Mouse (Mus musculus) subcutaneous adipose tissue, adult 2 months (tissue): ENCODE measurements around the gene Prss46. TPM values are rescaled to one million over a fixed set of nuclear protein-coding genes. Genes with fewer than 3 reads are reported as not detected.

ENCODE experiments used
- polyA plus RNA-seq: library from polyadenylated mRNA; depleted of rRNA; stranded (reverse); fragments of >200 nt; gene quantifications from 2 replicates; pipeline ENCODE4 v1.2.3, GENCODE M21; 2012; ENCODE audit warnings: low replicate concordance; rRNA removed

The Prss46 gene
- not detected in 2 replicates for polyA plus RNA-seq

DNA sequence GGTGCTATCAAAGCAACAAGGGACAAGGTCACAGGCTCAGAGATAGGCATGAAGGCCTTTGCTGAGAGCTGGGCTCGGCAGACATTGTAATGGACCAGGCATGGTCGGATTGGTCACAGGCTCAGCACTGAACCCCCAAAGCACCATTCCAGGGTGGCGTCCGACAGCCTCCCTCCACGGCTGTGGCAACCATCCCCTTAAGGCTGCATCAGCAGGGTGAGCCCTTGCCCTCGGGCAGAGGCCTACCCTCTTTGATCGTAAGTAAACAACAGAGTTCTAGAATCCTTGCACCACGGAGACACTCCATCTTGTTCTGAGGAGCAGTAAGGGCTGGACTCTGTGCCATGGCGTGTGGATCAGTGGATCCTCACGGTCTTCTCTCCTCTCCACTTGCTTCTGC, at the start of gene Prss46:
Gene Prss46, plus strand, starts transcription at position 301 of the 400 bp plus-strand sequence.

GRCm38 (mm10) chr9:110797866-110798265, 46.4 kb upstream of the Prss46 start, which contains the start of gene Prss42:
TSS of gene Prss42 (plus strand) at chr9:110798166.

GRCm38 (mm10) chr9:110813789-110814188, 30.5 kb upstream of the Prss46 start, which contains the start of gene Prss44:
TSS of gene Prss44 (plus strand) at chr9:110813994.

GRCm38 (mm10) chr9:110826390-110826789, 17.9 kb upstream of the Prss46 start, which contains the start of gene Prss43:
TSS of gene Prss43 (plus strand) at chr9:110826690.

DNA sequence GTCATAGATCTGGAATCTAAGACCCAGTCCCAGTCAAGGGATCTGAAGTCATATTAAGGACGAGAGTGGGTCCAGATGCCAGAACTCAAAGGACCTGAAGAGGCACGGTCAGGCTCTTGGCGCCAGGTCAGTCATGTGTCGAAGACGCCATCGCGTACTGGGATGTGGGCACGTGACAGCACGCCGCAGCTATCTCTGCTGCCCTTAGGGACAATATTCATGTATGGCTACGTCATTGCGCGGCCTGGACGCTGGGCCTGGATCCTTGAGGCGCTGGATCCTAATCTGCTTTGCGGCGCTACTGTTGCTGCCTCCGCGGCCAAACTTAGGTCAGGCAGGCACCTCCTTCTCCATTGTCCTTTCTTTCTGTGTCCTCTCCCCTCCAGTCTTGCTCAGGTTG, 9.9 kb upstream of the Prss46 start, which contains the start of gene Prss45:
Gene Prss45, plus strand, starts transcription at position 178 of the 400 bp plus-strand sequence.

DNA sequence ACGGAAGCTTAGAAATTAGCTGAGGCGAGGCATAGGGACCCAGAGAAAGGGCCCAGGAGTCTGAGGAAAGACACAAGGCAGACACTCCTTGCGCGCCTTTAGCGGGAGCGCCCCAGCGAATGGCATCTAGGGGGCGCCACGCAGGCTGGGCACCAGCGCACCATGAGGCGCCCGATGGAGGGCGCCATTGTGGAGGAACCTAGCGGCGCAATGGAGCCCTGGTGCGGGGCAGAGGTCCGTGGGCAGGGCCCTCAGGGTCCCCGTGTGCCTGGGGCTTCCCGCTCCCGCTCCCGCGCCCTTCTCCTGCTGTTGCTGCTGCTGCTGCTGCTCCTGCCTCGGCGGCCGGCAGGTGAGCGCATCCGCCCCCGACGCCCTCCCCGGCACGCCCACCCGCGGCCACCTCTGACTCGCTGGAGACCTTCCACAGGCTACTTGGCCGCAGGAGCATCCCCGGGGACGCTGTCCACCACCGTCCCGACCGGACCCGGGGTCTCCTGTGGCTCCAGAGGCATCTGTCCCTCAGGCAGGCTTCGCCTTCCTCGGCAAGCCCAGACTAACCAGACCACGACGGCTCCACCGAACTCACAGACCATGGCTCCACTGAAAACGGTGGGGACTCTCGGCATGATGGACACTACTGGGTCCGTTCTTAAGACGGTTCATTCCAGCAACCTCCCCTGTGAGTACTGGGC, 13.6 kb downstream of the Prss46 start, which contains the start of gene Prss50:
Gene Prss50, plus strand, starts transcription at position 187 of the 692 bp plus-strand sequence.

GRCm38 (mm10) chr9:110879191-110879920, 35.0 kb downstream of the Prss46 start, which contains the start of gene Als2cl:
TSS of gene Als2cl (plus strand) at chr9:110879870.

GRCm38 (mm10) chr9:110879998-110880561, 35.8 kb downstream of the Prss46 start, which contains the start of gene Tmie:
TSS of gene Tmie (minus strand) at chr9:110880113.

Other genes starting within 250 kb of the Prss46 start
- 12.8 and 38.1 TPM in 2 replicates for gene Nradd, start 220.1 kb upstream of the Prss46 start, polyA plus RNA-seq
- gene Nbeal2, start 190.3 kb upstream of the Prss46 start, polyA plus RNA-seq, result 27.7 and 35.7 TPM in 2 replicates
- gene Ccdc12, start 188.0 kb upstream of the Prss46 start, polyA plus RNA-seq, result 72.6 and 80.9 TPM in 2 replicates
- 0.70 and 1.2 TPM in 2 replicates for gene Myl3, start 102.6 kb upstream of the Prss46 start, polyA plus RNA-seq
- 100 and 195 TPM in 2 replicates for gene Pth1r, start 97.4 kb upstream of the Prss46 start, polyA plus RNA-seq
- gene Prss42, start 46.3 kb upstream of the Prss46 start, polyA plus RNA-seq, result not detected in 2 replicates
- not detected in 2 replicates for gene Prss44, start 30.5 kb upstream of the Prss46 start, polyA plus RNA-seq
- not detected in 2 replicates for gene Prss43, start 17.8 kb upstream of the Prss46 start, polyA plus RNA-seq
- gene Prss45, start 9.9 kb upstream of the Prss46 start, polyA plus RNA-seq, result 0.10 TPM in 1 of 2 replicates, not detected in the other
- not detected in 2 replicates for gene Prss50, start 13.5 kb downstream of the Prss46 start, polyA plus RNA-seq
- gene Als2cl, start 35.4 kb downstream of the Prss46 start, polyA plus RNA-seq, result 52.9 TPM in 2 replicates
- 2.2 and 3.2 TPM in 2 replicates for gene Tmie, start 35.6 kb downstream of the Prss46 start, polyA plus RNA-seq
- gene Fam240a, start 72.4 kb downstream of the Prss46 start, polyA plus RNA-seq, result not detected in 2 replicates
- not detected in 2 replicates for gene Tdgf1, start 101.7 kb downstream of the Prss46 start, polyA plus RNA-seq
- gene Lrrc2, start 107.0 kb downstream of the Prss46 start, polyA plus RNA-seq, result not detected in 2 replicates
- gene Rtp3, start 146.1 kb downstream of the Prss46 start, polyA plus RNA-seq, result 6.2 and 23.4 TPM in 2 replicates
- 0.29 and 68.2 TPM in 2 replicates for gene Ltf, start 174.8 kb downstream of the Prss46 start, polyA plus RNA-seq
- gene Ccrl2, start 213.0 kb downstream of the Prss46 start, polyA plus RNA-seq, result 6.7 and 9.0 TPM in 2 replicates